Mouse (Mus musculus): ENCODE results near the gene Rnf41.

- TF ChIP-seq GATA1 (IDR thresholded peaks at IDR 0.05; ENCODE audit: low read length) (no peak), TAL1 (IDR thresholded peaks at IDR 0.05; ENCODE audit: low read length) (no peak)
These were observed 19.6 kb upstream of the Rnf41 start for GRCm38 (mm10) chr10:128391850-128392249.
